Comparison of ENCODE assay signal across 35 mouse cellular contexts in genomic region chr13:50453426-50453825, GRCm38 (mm10). TPM values are rescaled to one million over a fixed set of nuclear protein-coding genes. Genes with fewer than 3 reads are reported as not detected.
DNase-seq lines count a peak whose midpoint lies in the region; ATAC-seq and TF ChIP-seq lines count a peak whose summit lies in the region.
"Had no signal": no experiment of that assay in that cellular context is flagged by ENCODE, and none has a peak within 500 bp of the region (broad histone marks: within the 10 kb centered on the region; RNA-seq: fewer than 3 reads in every experiment).

No protein-coding gene starts in this region.

- no peak overlapping the region for H3K27ac ChIP-seq in midbrain, embryonic 10.5 days (replicated peaks)
- no peak overlapping the region for H3K27ac ChIP-seq in midbrain, postnatal 0 days (ENCODE audit: low read depth, low read length)
- H3K27ac ChIP-seq in ES-Bruce4 (ENCODE audit: insufficient read depth, low read length), result peak overlapping the region; percentile 97
- no peak overlapping the region for H3K27ac ChIP-seq in forebrain, embryonic 10.5 days
- H3K27ac ChIP-seq: embryonic facial prominence, embryonic 13.5 days; gastrocnemius, adult 2 months; heart, embryonic 15.5 days; hindbrain, embryonic 10.5 days; hindbrain, embryonic 13.5 days; intestine, embryonic 15.5 days had no signal

- peak; percentile 5 for DNase-seq in midbrain, embryonic 10.5 days (ENCODE audit: low spot score)
- DNase-seq in midbrain, postnatal 0 days (ENCODE audit: low spot score), result no peak
- DNase-seq in R1 (ENCODE audit: low read depth, low spot score), result peak; percentile 94
- no peak for DNase-seq in forebrain, embryonic 10.5 days (ENCODE audit: extremely low spot score, low spot score)
- no peak for DNase-seq in retina, postnatal 1 day
- DNase-seq: adrenal gland, postnatal 14 days; B cell, adult 2 months; cerebellum, adult 11 months; cerebellum, adult 2 months; cerebellum, adult 9-11 months; cerebellum, postnatal 25 days; forebrain, postnatal 0 days; gastrocnemius, adult 2 months; gastrocnemius, postnatal 25 days; heart, adult 18-20 months; heart, postnatal 10 days; heart, postnatal 36 days; kidney, adult 11 months had no signal

- no peaks in the 10 kb centered on the region for H3K36me3 ChIP-seq in midbrain, embryonic 10.5 days
- H3K36me3 ChIP-seq in midbrain, postnatal 0 days (ENCODE audit: insufficient read depth, low read length), result no peaks in the 10 kb centered on the region
- H3K36me3 ChIP-seq in ES-Bruce4 (ENCODE audit: control insufficient read depth, insufficient read depth, low read length, poor library complexity, severe bottlenecking), result no peaks in the 10 kb centered on the region
- no peaks in the 10 kb centered on the region for H3K36me3 ChIP-seq in forebrain, embryonic 10.5 days (replicated peaks)
- H3K36me3 ChIP-seq: embryonic facial prominence, embryonic 13.5 days; heart, embryonic 12.5 days; heart, embryonic 15.5 days; hindbrain, embryonic 10.5 days; hindbrain, embryonic 13.5 days; intestine, embryonic 15.5 days had no signal

- H3K4me2 ChIP-seq in midbrain, postnatal 0 days (ENCODE audit: low read depth, low read length, poor library complexity, severe bottlenecking), result no peak overlapping the region
- H3K4me2 ChIP-seq: embryonic facial prominence, embryonic 13.5 days; heart, embryonic 12.5 days; heart, embryonic 15.5 days; hindbrain, embryonic 13.5 days; intestine, embryonic 15.5 days had no signal

- no peak for TF ChIP-seq CTCF in midbrain, postnatal 0 days (IDR thresholded peaks at IDR 0.05)
- no peak for TF ChIP-seq CTCF in ES-Bruce4 (IDR thresholded peaks at IDR 0.05; ENCODE audit: low read depth, low read length)

- H3K27me3 ChIP-seq in midbrain, embryonic 10.5 days (ENCODE audit: low read depth, poor library complexity, severe bottlenecking), result no peaks in the 10 kb centered on the region
- no peaks in the 10 kb centered on the region for H3K27me3 ChIP-seq in midbrain, postnatal 0 days (ENCODE audit: insufficient read depth, low read length)
- H3K27me3 ChIP-seq in ES-Bruce4 (ENCODE audit: control insufficient read depth, insufficient read depth, low read length, poor library complexity, severe bottlenecking), result no peaks in the 10 kb centered on the region
- no peaks in the 10 kb centered on the region for H3K27me3 ChIP-seq in forebrain, embryonic 10.5 days (ENCODE audit: poor library complexity, severe bottlenecking)
- H3K27me3 ChIP-seq: embryonic facial prominence, embryonic 13.5 days; heart, embryonic 12.5 days; heart, embryonic 15.5 days; hindbrain, embryonic 13.5 days; intestine, embryonic 15.5 days had no signal

- peak; percentile 90 for TF ChIP-seq EP300 in ES-Bruce4 (IDR thresholded peaks at IDR 0.05; ENCODE audit: insufficient read depth, low read depth, low read length)

- H3K9me3 ChIP-seq in midbrain, embryonic 10.5 days (replicated peaks), result no peaks in the 10 kb centered on the region
- H3K9me3 ChIP-seq in midbrain, postnatal 0 days (ENCODE audit: low read length), result no peaks in the 10 kb centered on the region
- H3K9me3 ChIP-seq in ES-Bruce4 (replicated peaks; ENCODE audit: control insufficient read depth, insufficient read depth, low read length, poor library complexity, severe bottlenecking), result no peaks in the 10 kb centered on the region
- no peaks in the 10 kb centered on the region for H3K9me3 ChIP-seq in forebrain, embryonic 10.5 days
- H3K9me3 ChIP-seq: embryonic facial prominence, embryonic 13.5 days; heart, embryonic 12.5 days; heart, embryonic 15.5 days; hindbrain, embryonic 10.5 days; hindbrain, embryonic 13.5 days; intestine, embryonic 15.5 days had no signal

- no peaks in the 10 kb centered on the region for H3K4me1 ChIP-seq in midbrain, embryonic 10.5 days
- no peaks in the 10 kb centered on the region for H3K4me1 ChIP-seq in midbrain, postnatal 0 days (ENCODE audit: insufficient read depth, low read length)
- H3K4me1 ChIP-seq in ES-Bruce4 (ENCODE audit: control insufficient read depth, insufficient read depth, low read length), result peaks cover 5% of the 10 kb centered on the region
- no peaks in the 10 kb centered on the region for H3K4me1 ChIP-seq in forebrain, embryonic 10.5 days
- H3K4me1 ChIP-seq: embryonic facial prominence, embryonic 13.5 days; heart, embryonic 12.5 days; heart, embryonic 15.5 days; hindbrain, embryonic 10.5 days; hindbrain, embryonic 13.5 days; intestine, embryonic 15.5 days had no signal

- no peak overlapping the region for H3K4me3 ChIP-seq in midbrain, embryonic 10.5 days
- no peak overlapping the region for H3K4me3 ChIP-seq in midbrain, postnatal 0 days (ENCODE audit: low read depth, low read length)
- H3K4me3 ChIP-seq in ES-Bruce4 (ENCODE audit: low read depth, low read length), result peak overlapping the region; percentile 37
- no peak overlapping the region for H3K4me3 ChIP-seq in forebrain, embryonic 10.5 days
- H3K4me3 ChIP-seq: embryonic facial prominence, embryonic 13.5 days; gastrocnemius, adult 2 months; heart, embryonic 12.5 days; heart, embryonic 15.5 days; hindbrain, embryonic 10.5 days; hindbrain, embryonic 13.5 days; intestine, embryonic 15.5 days had no signal

- no peak for ATAC-seq in midbrain, postnatal 0 days (ENCODE audit: low FRiP score)
- ATAC-seq: forebrain, embryonic 14.5 days; forebrain, postnatal 0 days; hindbrain, embryonic 16.5 days; intestine, embryonic 15.5 days had no signal

- 44% methylated on average over 4 of the region's 4 CpGs for whole genome bisulfite sequencing in midbrain, embryonic 10.5 days
- 39% methylated on average over 4 of the region's 4 CpGs for WGBS in midbrain, postnatal 0 days
- 39% methylated on average over 4 of the region's 4 CpGs for WGBS in forebrain, embryonic 10.5 days

- H3K9ac ChIP-seq in midbrain, postnatal 0 days (replicated peaks; ENCODE audit: low read length, poor library complexity, severe bottlenecking), result no peak overlapping the region
- no peak overlapping the region for H3K9ac ChIP-seq in ES-Bruce4 (ENCODE audit: low read depth, poor library complexity, severe bottlenecking)
- H3K9ac ChIP-seq: embryonic facial prominence, embryonic 13.5 days; forebrain, postnatal 0 days; heart, embryonic 12.5 days; heart, embryonic 15.5 days; hindbrain, embryonic 13.5 days; intestine, embryonic 15.5 days had no signal

- no peak for TF ChIP-seq POLR2A in ES-Bruce4 (IDR thresholded peaks at IDR 0.05; ENCODE audit: insufficient read depth, low read length)

RNA-seq across cellular contexts. Expression of gene Gm47429, which starts 9.7 kb away (rescaled TPM):
- not detected in 2 replicates for polyA plus RNA-seq in midbrain, embryonic 10.5 days (2016; fragmentation: Nextera tagmentation; extraction: Ambion mirVana)
- not detected in 2 replicates for total RNA-seq in midbrain, postnatal 0 days (2014; rRNA removed)
- not detected in 2 replicates for polyA plus RNA-seq in midbrain, postnatal 0 days (2015; fragmentation: Nextera tagmentation; extraction: Ambion mirVana)
- polyA plus RNA-seq in ES-Bruce4 (2011; ENCODE audit: insufficient read depth, insufficient read length, low read depth, missing spikeins), result not detected in 2 replicates
- not detected in 2 replicates for polyA plus RNA-seq in forebrain, embryonic 10.5 days (2016; fragmentation: Nextera tagmentation; extraction: Ambion mirVana)
- total RNA-seq: adrenal gland, adult 18-20 months; adrenal gland, postnatal 14 days; adrenal gland, postnatal 4 days; CH12.LX; common myeloid progenitor, adult 5-6 weeks; forebrain, postnatal 0 days; gastrocnemius, adult 2 months; gastrocnemius, postnatal 25 days; heart, adult 18-20 months; heart, postnatal 10 days; heart, postnatal 36 days; MEL had no signal
- polyA plus RNA-seq: cerebellum, adult 2 months; embryonic facial prominence, embryonic 13.5 days; forebrain, embryonic 11.5 days; forebrain, embryonic 14.5 days; forebrain, postnatal 0 days; frontal cortex, adult 2 months; gonadal fat pad, adult 2 months; heart, embryonic 12.5 days; heart, embryonic 15.5 days; hindbrain, embryonic 10.5 days; hindbrain, embryonic 13.5 days; hindbrain, embryonic 16.5 days; intestine, embryonic 15.5 days had no signal

RNA-seq across cellular contexts. Expression of gene Nutm2, which starts 13.7 kb away (rescaled TPM):
- polyA plus RNA-seq in midbrain, embryonic 10.5 days (2016; fragmentation: Nextera tagmentation; extraction: Ambion mirVana), result not detected in 2 replicates
- not detected in 2 replicates for total RNA-seq in midbrain, postnatal 0 days (2014; rRNA removed)
- polyA plus RNA-seq in midbrain, postnatal 0 days (2015; fragmentation: Nextera tagmentation; extraction: Ambion mirVana), result not detected in 2 replicates
- not detected in 2 replicates for polyA plus RNA-seq in ES-Bruce4 (2011; ENCODE audit: insufficient read depth, insufficient read length, low read depth, missing spikeins)
- not detected in 2 replicates for polyA plus RNA-seq in forebrain, embryonic 10.5 days (2016; fragmentation: Nextera tagmentation; extraction: Ambion mirVana)
- total RNA-seq: adrenal gland, adult 18-20 months; adrenal gland, postnatal 14 days; adrenal gland, postnatal 4 days; CH12.LX; common myeloid progenitor, adult 5-6 weeks; forebrain, postnatal 0 days; gastrocnemius, adult 2 months; gastrocnemius, postnatal 25 days; heart, adult 18-20 months; heart, postnatal 10 days; heart, postnatal 36 days; MEL had no signal
- polyA plus RNA-seq: cerebellum, adult 2 months; embryonic facial prominence, embryonic 13.5 days; forebrain, embryonic 11.5 days; forebrain, embryonic 14.5 days; forebrain, postnatal 0 days; frontal cortex, adult 2 months; heart, embryonic 12.5 days; heart, embryonic 15.5 days; hindbrain, embryonic 10.5 days; hindbrain, embryonic 13.5 days; hindbrain, embryonic 16.5 days; intestine, embryonic 15.5 days had no signal

RNA-seq across cellular contexts. Expression of gene Fbxw17, which starts 35.8 kb away (rescaled TPM):
- polyA plus RNA-seq in midbrain, embryonic 10.5 days (2016; fragmentation: Nextera tagmentation; extraction: Ambion mirVana), result 31.4 and 40.0 TPM in 2 replicates
- total RNA-seq in midbrain, postnatal 0 days (2014; rRNA removed), result 41.8 and 42.5 TPM in 2 replicates
- 29.6 and 39.1 TPM in 2 replicates for polyA plus RNA-seq in midbrain, postnatal 0 days (2015; fragmentation: Nextera tagmentation; extraction: Ambion mirVana)
- 18.8 and 27.5 TPM in 2 replicates for polyA plus RNA-seq in ES-Bruce4 (2011; ENCODE audit: insufficient read depth, insufficient read length, low read depth, missing spikeins)
- 36.0 and 36.1 TPM in 2 replicates for polyA plus RNA-seq in forebrain, embryonic 10.5 days (2016; fragmentation: Nextera tagmentation; extraction: Ambion mirVana)
- total RNA-seq: MEL had no signal

Comparison
In these comparisons a context has a peak if more than half of its experiments do, and no peak if none do; other contexts are left out.
1. DNase-seq: peak in midbrain, embryonic 10.5 days (single experiment) and R1 (single experiment); none in midbrain, postnatal 0 days (single experiment), forebrain, embryonic 10.5 days (single experiment) and retina, postnatal 1 day (single experiment).